Mouse (Mus musculus) heart, embryonic 14.5 days (tissue): Measurements from ENCODE around the gene Gipc2. TPM values are rescaled to one million over a fixed set of nuclear protein-coding genes. Genes with fewer than 3 reads are reported as not detected.

Source experiments
- ATAC-seq: fragments of 200-750 bp; cut with Nextera tagmentation; 2 replicates; pipeline ENCODE4 v1.8.0; 2017; ENCODE audit warnings: low read depth, moderate TSS enrichment; ENCODE audit not compliant: insufficient number of reproducible peaks, insufficient read depth, low FRiP score
- H3K27ac ChIP-seq, 2 experiments: fragments of 200-500 bp in 1 of 2; fragments of 300-500 bp in 1 of 2; sonication (generic) in 1 of 2; replicated peaks in 1 of 2; 2 replicates each; pipeline ENCODE4 v1.5.1; 2012 to 2014; ENCODE audit warnings: low read depth in 2 of 2, low read length in 2 of 2, control low read depth in 1 of 2, mild to moderate bottlenecking in 1 of 2, mixed read lengths in 1 of 2; ENCODE audit not compliant: control insufficient read depth in 1 of 2, insufficient read depth in 1 of 2
- H3K27me3 ChIP-seq: fragments of 300-500 bp; sonication (generic); 2 replicates; pipeline ENCODE4 v1.6.1; 2014; ENCODE audit warnings: mild to moderate bottlenecking, low read length, control low read depth; ENCODE audit not compliant: control insufficient read depth, insufficient read depth
- H3K36me3 ChIP-seq: fragments of 300-500 bp; sonication (generic); 2 replicates; pipeline ENCODE4 v1.6.1; 2014; ENCODE audit warnings: mild to moderate bottlenecking, control low read depth, low read length, mixed read lengths; ENCODE audit not compliant: control insufficient read depth, insufficient read depth
- H3K4me1 ChIP-seq, 2 experiments: fragments of 200-500 bp in 1 of 2; fragments of 300-500 bp in 1 of 2; sonication (generic) in 1 of 2; 2 replicates each; pipeline ENCODE4 v1.6.1; 2012 to 2014; ENCODE audit warnings: low read length in 2 of 2, control low read depth in 1 of 2, mixed read lengths in 1 of 2; ENCODE audit not compliant: control insufficient read depth in 2 of 2, insufficient read depth in 2 of 2
- H3K4me2 ChIP-seq: fragments of 300-500 bp; sonication (generic); 2 replicates; pipeline ENCODE4 v1.6.1; 2014; ENCODE audit warnings: mild to moderate bottlenecking, low read length
- H3K4me3 ChIP-seq, 2 experiments: fragments of 200-500 bp in 1 of 2; fragments of 300-500 bp in 1 of 2; sonication (generic) in 1 of 2; 2 replicates each; pipeline ENCODE4 v1.5.1; 2012 to 2014; ENCODE audit warnings: low read length in 2 of 2, mild to moderate bottlenecking in 2 of 2, control low read depth in 1 of 2, low read depth in 1 of 2, moderate library complexity in 1 of 2; ENCODE audit not compliant: control insufficient read depth in 1 of 2, insufficient read depth in 1 of 2
- H3K9ac ChIP-seq: fragments of 300-500 bp; sonication (generic); 2 replicates; pipeline ENCODE4 v1.6.1; 2014; ENCODE audit warnings: mild to moderate bottlenecking, low read length
- H3K9me3 ChIP-seq: fragments of 300-500 bp; sonication (generic); 2 replicates; pipeline ENCODE4 v1.6.1; 2016; ENCODE audit warnings: low read length, control low read depth; ENCODE audit not compliant: control insufficient read depth
- WGBS: fragments of 180-500 bp; shearing (Covaris S2); extraction: QIAGEN DNeasy Blood & Tissue Kit; methylation state at CpG from one replicate; pipeline ENCODE4 v1.1.7; 2014; 5-methylcytosine and 5-hydroxymethylcytosine counted together
- polyA plus RNA-seq: library from polyadenylated mRNA; unstranded; fragments of >200 nt; fragmentation: Nextera tagmentation; extraction: Ambion mirVana; gene quantifications from 2 replicates; pipeline ENCODE4 v1.2.1, GENCODE M21; 2014

Gene Gipc2
- polyA plus RNA-seq, 1 experiment from 2014 or later, result 4.1 TPM

DNA sequence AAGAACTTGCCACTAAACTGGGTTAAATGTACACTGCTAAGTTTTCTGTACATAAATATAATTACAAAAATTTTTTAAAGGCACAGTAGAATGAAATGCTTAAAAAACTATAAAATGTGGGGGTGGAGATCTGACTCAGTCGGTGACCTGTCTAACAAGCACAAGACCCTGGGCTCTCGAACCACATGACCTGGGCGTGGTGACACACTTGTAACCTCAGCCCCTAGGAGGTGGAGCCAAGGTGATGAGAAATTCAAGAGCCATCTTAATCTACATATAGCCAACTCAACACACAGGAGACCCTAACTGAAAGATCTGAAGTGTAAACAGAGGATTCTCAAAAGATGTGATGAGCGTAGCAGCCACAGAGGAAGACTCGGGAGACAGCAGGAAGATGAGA, 11.9 kb downstream of the Gipc2 start:
- Histone ChIP-seq H3K27ac (no peak overlapping the region), H3K4me2 (no peak overlapping the region), H3K27me3 (no peaks in the 10 kb centered on the region), H3K9ac (no peak overlapping the region), H3K9me3 (no peaks in the 10 kb centered on the region), H3K36me3 (no peaks in the 10 kb centered on the region), H3K4me1 (peaks cover 14 to 18% of the 10 kb centered on the region in 2 experiments), H3K4me3 (no peak overlapping the region)
- ATAC-seq, result no peak
- 81% methylated on average over 5 of the region's 5 CpGs for WGBS

- Histone ChIP-seq H3K27ac (no peak overlapping the region), H3K4me3 (no peak overlapping the region), H3K9ac (no peak overlapping the region), H3K4me1 (peaks cover 14 to 20% of the 10 kb centered on the region in 2 experiments), H3K27me3 (no peaks in the 10 kb centered on the region), H3K9me3 (no peaks in the 10 kb centered on the region), H3K36me3 (no peaks in the 10 kb centered on the region), H3K4me2 (no peak overlapping the region)
- no peak for ATAC-seq
- 91% methylated on average over 2 of the region's 2 CpGs for WGBS
Measured at GRCm38 (mm10) chr3:152153152-152153551, 12.9 kb downstream of the Gipc2 start.

GRCm38 (mm10) chr3:152152483-152152804, 13.6 kb downstream of the Gipc2 start:
- ATAC-seq, result no peak
- Histone ChIP-seq H3K4me2 (peak overlapping the region; percentile 59), H3K27ac (no peak overlapping the region)

GRCm38 (mm10) chr3:152151725-152152482, 14.1 kb downstream of the Gipc2 start:
- no peaks in the 10 kb centered on the region for H3K36me3 ChIP-seq
- H3K27me3 ChIP-seq, result no peaks in the 10 kb centered on the region
- H3K9ac ChIP-seq, result peak overlapping the region; percentile 35; the same call in 1 of the 2 replicates
- H3K4me2 ChIP-seq, result peak overlapping the region; percentile 59
- peaks cover 20 to 30% of the 10 kb centered on the region in 2 experiments for H3K4me1 ChIP-seq
- H3K4me3 ChIP-seq, result peak overlapping the region; percentile 21 to 22; a peak in 3 of 4 replicates
- no peak for ATAC-seq
- no peak overlapping the region for H3K27ac ChIP-seq
- H3K9me3 ChIP-seq, result no peaks in the 10 kb centered on the region
- 43% methylated on average over 27 of the region's 29 CpGs for WGBS

More at GRCm38 (mm10) chr3:152152483-152152804, 13.6 kb downstream of the Gipc2 start:
- Histone ChIP-seq H3K4me3 (no peak overlapping the region), H3K9ac (no peak overlapping the region), H3K9me3 (no peaks in the 10 kb centered on the region), H3K27me3 (no peaks in the 10 kb centered on the region), H3K4me1 (peaks cover 15 to 25% of the 10 kb centered on the region in 2 experiments), H3K36me3 (no peaks in the 10 kb centered on the region)
- WGBS, result 69% methylated on average over 1 of the region's 1 CpGs

GRCm38 (mm10) chr3:152149863-152150262, 16.2 kb downstream of the Gipc2 start:
- Histone ChIP-seq H3K27ac (peak overlapping the region in 1 of 2 experiments; percentile 49; a peak in 2 of 4 replicates), H3K36me3 (no peaks in the 10 kb centered on the region), H3K27me3 (no peaks in the 10 kb centered on the region), H3K4me3 (no peak overlapping the region), H3K9ac (0 out of 2 replicates have a peak overlapping the region, but pooled peaks have one; percentile 18), H3K9me3 (no peaks in the 10 kb centered on the region), H3K4me2 (no peak overlapping the region; the same call in 1 of the 2 replicates), H3K4me1 (peaks cover 27 to 44% of the 10 kb centered on the region in 2 experiments)
- WGBS, result 14% methylated on average over 3 of the region's 3 CpGs
- no peak for ATAC-seq

- 33% methylated on average over 7 of the region's 7 CpGs for WGBS
- no peak overlapping the region for H3K4me3 ChIP-seq
- no peaks in the 10 kb centered on the region for H3K27me3 ChIP-seq
- H3K36me3 ChIP-seq, result no peaks in the 10 kb centered on the region
- peaks cover 26 to 45% of the 10 kb centered on the region in 2 experiments for H3K4me1 ChIP-seq
- no peak overlapping the region; the same call in 1 of the 2 replicates for H3K4me2 ChIP-seq
- 0 out of 2 replicates have a peak overlapping the region, but pooled peaks have one; percentile 18 for H3K9ac ChIP-seq
- H3K27ac ChIP-seq, result peak overlapping the region in 1 of 2 experiments; percentile 49; a peak in 2 of 4 replicates
- no peak for ATAC-seq
- no peaks in the 10 kb centered on the region for H3K9me3 ChIP-seq
Measured at GRCm38 (mm10) chr3:152149449-152149848, 16.6 kb downstream of the Gipc2 start.

DNA sequence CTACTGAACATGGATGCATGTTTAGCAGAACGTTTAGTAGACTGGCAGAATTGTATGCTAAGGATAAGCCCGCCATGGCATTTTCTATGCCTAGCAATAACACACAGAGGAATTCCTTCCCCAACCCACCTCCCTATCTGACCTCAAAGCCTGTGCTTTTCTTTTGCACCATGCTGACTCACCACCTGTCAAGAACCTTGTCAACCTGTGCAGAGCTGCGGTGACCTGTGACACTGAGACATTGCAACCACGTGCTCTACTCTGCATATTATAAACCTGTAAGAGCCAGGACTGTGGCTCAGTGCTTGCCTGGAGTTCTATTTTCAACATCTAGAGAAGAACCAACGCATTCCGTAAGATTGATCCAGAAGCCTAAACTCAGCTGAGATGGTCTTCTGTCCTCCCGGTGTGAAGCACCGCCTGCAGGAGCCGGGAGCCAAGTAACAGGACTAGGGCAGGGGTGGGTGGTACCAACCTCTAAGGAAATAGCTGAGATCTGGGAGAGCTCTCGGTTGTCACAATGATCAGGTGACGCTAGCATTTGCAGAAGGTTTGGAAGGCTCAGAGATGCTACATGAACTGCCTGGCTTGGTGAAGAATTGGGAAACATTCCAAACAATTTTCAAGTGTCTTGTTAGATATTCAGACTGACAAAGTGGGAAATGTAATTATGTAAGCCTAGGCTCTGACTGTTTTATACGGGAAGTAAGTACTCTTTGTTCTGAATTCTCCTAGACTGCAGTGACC, 18.8 kb downstream of the Gipc2 start:
- Histone ChIP-seq H3K27me3 (no peaks in the 10 kb centered on the region), H3K4me2 (peak overlapping the region; percentile 5; the same call in 1 of the 2 replicates), H3K4me3 (no peak overlapping the region), H3K9me3 (no peaks in the 10 kb centered on the region), H3K36me3 (no peaks in the 10 kb centered on the region), H3K27ac (peak overlapping the region; percentile 41 to 44; a peak in 2 of 4 replicates), H3K4me1 (peaks cover 27 to 61% of the 10 kb centered on the region in 2 experiments), H3K9ac (no peak overlapping the region; the same call in 1 of the 2 replicates)
- ATAC-seq, result no peak
- WGBS, result 31% methylated on average over 12 of the region's 12 CpGs
